Mouse (Mus musculus): Measurements from ENCODE around the gene Ctcf.
"Not testable (repeated sequence)": the region's sequence is repeated elsewhere in the genome, so short reads cannot be mapped to it uniquely, and the experiment has no call there.

Ctcf gene

DNA sequence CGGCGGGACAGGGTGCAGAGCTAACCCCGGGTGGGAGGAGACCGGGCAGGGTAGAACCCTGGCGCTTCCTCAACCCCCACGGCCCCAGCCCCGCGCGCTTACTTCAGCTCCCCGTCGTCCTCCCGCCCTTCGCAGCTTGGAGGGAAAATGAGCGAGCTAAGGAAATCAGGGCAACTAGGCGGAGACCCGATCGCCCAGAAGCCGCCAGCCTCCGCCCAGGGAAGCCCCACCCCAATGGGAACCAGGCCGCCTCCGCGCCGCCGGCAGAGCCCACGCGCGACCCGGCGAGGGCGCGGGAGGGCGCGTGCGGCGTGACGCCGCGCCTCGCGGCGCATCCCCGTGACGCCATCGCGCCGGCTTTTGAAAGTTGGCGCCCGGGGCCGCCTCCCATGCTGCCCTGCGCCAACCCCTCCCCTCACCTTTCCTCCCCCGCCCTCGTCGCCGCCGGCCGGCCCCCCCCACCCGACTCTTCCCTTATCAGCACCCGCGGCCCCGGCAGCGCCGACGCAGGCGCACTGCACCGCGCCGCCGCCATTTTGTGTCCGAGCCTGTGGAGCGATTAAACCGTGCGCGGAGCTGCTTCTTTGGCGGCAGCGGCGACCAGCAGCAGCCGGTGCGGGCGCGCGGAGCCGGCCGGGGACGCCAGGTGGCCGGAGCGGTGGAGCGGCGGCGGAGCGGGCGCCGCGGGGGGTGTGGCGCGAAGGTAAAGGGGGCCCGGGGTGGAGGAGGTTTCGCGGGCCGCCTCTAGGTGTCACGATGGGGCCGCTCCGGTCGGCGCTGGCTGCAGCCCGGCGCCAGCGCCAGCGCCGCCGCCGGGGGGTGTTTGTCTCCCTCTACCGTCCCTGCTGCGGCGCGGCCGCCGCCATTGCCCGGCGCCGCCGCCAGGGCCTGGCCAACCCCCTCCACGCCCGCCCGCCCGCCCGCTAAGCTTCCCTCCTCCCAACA is at the start of gene Ctcf:
Gene Ctcf, plus strand, starts transcription at position 551 of the 945 bp plus-strand sequence.
- peak; percentile 86 for DNase-seq

DNA sequence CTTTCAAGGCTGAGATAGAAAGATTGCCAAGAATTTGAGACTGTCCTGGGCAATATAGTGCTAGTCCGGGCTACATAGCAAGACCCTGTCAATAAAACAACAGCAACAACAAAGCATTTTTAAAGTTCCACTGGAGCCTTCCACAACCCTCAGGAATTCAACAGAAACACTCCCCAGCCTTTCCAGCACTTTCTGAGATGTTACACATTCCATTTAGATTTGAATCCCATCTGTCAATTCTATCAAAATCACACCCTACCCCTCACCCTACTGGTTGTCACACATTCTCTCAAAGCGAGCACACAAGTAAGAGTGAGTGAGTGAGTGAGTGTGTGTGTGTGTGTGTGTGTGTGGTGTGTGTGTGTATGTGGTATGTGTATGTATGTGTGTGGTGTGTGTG is 43.9 kb upstream of the Ctcf start:
- no peak for DNase-seq

DNA sequence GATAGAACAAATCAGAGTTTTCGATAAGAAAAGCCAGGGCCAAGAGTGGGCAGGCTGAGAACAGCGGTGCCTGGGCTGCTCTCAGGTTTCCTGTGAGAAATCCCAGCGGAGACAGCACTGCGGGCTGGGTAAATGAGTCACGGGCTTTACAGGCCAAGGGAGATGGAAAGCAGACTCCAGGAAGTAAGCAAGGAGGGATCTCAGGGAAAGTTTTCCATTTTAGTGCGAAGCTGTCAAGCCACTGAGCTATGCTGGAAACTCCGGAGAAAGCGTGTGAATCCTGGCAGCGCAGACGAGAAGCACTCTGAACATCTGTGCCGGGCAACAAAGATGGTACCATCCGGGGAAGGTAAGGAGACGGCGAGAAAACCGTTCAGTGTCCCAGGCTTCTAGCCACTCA is 42.5 kb upstream of the Ctcf start:
- DNase-seq = peak in 1 of 2 experiments; percentile 45

GRCm38 (mm10) chr8:105594451-105595242 is 41.7 kb upstream of the Ctcf start:
- DNase-seq = peak; percentile 75 to 83

GRCm38 (mm10) chr8:105596362-105597034 is 39.9 kb upstream of the Ctcf start:
- peak; percentile 86 to 90 for DNase-seq

- DNase-seq = no peak
Measured at GRCm38 (mm10) chr8:105598777-105599176, 37.6 kb upstream of the Ctcf start.

DNA sequence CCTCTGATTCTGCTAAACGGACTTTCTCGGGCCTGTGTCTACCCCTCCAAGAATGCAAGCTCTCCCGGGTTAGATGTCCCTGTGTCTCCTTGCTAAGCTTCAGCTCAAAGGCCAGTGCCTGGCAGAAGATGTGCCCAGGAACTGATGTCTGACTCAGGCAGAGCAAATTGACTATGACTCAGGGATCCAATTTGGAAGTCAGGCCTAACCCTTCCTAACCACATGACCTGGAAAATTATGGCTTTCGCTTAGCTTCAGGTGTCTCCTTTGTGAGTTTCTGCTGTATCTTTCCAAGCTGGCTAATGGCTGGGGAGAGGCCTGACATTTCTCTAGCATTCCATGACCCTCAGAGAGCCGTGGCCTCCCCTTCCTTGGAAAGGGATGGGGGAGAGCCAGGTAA is 35.1 kb upstream of the Ctcf start:
- DNase-seq = no peak

DNA sequence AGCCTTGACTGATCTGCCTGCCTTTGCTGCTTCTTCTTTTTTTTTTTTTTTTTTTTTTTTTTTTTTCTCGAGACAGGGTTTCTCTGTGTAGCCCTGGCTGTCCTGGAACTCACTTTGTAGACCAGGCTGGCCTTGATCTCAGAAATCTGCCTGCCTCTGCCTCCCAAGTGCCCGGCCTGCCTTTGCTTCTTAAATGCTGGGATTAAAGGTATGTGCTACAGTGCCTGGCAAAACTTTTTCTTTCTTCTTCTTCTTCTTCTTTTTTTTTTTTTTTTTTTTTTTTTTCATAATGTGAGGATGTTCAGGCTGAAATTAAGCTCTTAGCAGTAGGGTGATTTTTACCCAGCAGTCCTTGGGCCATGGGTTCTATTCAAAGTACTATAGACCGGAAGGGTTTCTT is 33.8 kb upstream of the Ctcf start:
- DNase-seq = not testable (repeated sequence)

DNA sequence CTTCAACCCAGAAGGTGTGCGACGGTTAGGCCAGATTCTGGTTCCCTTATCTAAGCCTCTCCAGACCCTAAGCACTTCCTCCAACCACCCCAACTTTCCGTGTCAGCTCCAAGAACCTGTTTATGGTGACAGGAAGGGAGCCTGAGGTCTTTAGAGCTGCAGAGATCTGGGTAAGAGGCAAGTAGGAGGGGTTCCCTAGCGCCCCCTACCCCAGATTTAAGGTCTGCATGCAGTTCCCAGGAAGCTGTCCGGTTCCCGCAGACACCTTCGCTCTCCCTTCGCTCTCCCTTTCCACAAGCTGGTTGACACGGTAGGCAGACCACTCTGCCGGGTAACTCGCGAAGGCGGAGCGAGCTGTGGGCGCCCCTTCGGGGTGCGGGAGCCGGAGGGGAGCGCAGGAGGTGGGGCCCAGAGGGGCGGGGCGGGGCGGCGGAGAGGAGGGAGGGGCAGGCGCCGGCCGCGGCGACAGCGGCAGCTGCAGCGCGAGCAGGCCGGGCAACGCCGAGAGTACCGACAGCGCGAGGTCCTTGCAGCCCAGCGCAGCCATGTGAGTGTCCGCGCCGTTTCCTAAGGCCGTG is 31.5 kb upstream of the Ctcf start, which contains the start of gene Ripor1:
Gene Ripor1, plus strand, starts transcription at position 452 of the 578 bp plus-strand sequence.
- peak; percentile 69 to 71 for DNase-seq

GRCm38 (mm10) chr8:105605491-105606188 is 30.7 kb upstream of the Ctcf start:
- peak in 1 of 2 experiments; percentile 42 for DNase-seq

- peak; percentile 78 to 87 for DNase-seq
Measured at GRCm38 (mm10) chr8:105606189-105607023, 30.0 kb upstream of the Ctcf start.

- peak in 1 of 2 experiments; percentile 68 for DNase-seq
Measured at GRCm38 (mm10) chr8:105607062-105607461, 29.3 kb upstream of the Ctcf start.

- DNase-seq = peak in 1 of 2 experiments; percentile 60
Measured at GRCm38 (mm10) chr8:105607684-105608083, 28.7 kb upstream of the Ctcf start.

DNA sequence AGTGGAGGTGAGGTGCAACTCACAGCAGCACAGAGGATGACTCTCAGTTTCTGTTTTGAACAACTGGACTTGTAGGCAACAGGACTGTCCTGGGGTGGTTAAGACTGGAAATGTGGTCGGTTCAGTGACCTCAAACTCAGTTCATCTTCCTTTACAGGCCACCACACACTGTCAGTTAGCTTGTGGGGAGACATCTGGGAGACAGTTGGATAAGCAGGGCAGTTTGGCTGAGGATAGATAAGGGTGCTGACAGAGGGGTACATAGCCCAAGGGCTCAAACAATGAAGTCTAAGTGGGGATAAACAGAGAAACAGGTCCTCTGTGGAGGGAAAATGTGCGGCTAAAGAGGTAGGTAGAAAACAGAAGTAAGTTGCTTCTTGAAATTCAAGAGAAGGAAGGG is 27.0 kb upstream of the Ctcf start:
- no peak for DNase-seq

- no peak for DNase-seq
Measured at GRCm38 (mm10) chr8:105609771-105610170, 26.6 kb upstream of the Ctcf start.

DNA sequence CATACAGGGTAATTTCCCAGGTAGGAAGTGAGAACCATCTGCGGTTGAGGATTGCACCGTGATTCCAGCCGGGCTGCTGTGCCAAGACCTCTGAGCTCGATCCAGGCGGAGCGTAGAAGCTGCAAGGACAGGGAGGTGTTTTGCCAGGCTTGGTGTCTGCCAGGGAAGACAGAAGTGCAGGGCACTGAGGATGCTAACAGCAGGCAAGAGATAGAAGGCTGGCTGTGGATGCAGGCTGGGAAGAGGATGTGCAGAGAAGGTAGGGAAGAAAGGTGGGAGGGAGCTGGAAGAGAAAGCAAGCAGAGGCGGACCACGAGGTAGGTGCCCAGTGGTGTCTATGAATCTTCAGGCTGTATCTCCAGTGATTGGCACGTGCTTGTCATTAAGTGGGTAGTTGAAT is 24.5 kb upstream of the Ctcf start:
- DNase-seq = no peak

- peak in 1 of 2 experiments; percentile 51 for DNase-seq
Measured at GRCm38 (mm10) chr8:105613037-105613436, 23.3 kb upstream of the Ctcf start.

DNA sequence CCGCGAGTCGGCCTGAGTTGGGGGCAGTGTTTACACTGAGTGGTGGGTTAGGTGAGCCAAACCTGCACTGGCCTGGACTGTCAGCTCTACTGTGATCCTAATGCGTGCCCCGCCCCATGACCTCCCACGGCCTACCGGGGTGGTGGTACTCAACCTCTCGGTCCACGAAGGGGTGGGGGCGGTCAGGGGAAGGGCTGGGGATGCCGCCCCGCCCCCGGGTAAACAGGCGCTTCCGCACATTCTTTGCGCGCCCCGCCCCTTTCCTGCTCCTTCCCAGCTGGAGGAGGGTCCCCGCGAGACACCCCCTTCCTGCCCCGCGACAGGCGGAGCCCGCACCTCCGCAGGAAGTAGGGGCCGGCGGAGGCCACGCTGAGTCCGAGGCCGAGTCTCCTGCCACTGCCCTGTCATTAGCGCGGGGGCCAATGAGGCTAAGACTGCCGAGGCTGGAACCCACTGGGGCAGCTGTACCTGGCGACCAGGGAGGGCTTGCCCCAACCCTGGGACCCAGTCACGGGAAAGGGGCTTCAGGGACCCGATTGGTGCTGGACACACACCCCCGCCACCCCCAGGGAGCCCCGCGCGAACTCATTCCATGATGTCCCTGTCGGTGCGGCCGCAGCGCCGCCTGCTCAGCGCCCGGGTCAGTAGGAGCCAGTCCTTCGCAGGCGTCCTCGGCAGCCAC is 22.4 kb upstream of the Ctcf start:
- DNase-seq = peak; percentile 71 to 73

DNA sequence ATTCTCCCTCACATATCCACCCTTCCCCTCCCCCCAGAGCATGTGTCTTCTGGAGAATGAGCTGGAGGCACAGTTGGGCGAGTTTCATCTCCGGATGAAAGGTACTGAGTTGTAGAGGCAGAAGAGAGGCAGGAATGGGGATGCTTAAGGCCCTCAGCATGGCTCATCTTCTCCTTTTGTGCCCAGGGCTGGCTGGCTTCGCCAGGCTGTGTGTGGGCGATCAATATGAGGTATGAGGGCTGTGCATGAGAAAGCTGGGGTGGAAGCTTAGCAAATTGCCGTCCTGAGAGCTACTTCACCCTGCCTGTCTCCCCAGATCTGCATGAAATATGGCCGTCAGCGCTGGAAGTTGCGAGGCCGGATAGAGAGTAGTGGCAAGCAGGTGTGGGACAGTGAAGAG is 20.4 kb upstream of the Ctcf start:
- DNase-seq = no peak

Measured in kidney, adult 8-10 months (tissue).